Mouse (Mus musculus) spleen, adult 2 months (tissue): ENCODE measurements around the gene Clcf1. TPM values are rescaled to one million over a fixed set of nuclear protein-coding genes. Genes with fewer than 3 reads are reported as not detected.

ENCODE experiments used
- DNase-seq, 2 experiments: peaks; one replicate each; pipeline versions ENCODE4 v3.0.0 to v3.0.0-alpha.2; 2012 to 2021; ENCODE audit warnings: low spot score in 2 of 2, low read depth in 1 of 2
- H3K27ac ChIP-seq: fragments of 200-500 bp; 2 replicates; pipeline ENCODE4 v1.5.1; 2012; ENCODE audit warnings: low read length, inconsistent platforms; ENCODE audit not compliant: insufficient read depth
- H3K27me3 ChIP-seq: fragments of 200-500 bp; 2 replicates; pipeline ENCODE4 v1.6.1; 2012; ENCODE audit warnings: mild to moderate bottlenecking, moderate library complexity, low read length, inconsistent platforms; ENCODE audit not compliant: control insufficient read depth, insufficient read depth
- H3K36me3 ChIP-seq: fragments of 200-500 bp; 2 replicates; pipeline ENCODE4 v1.6.1; 2012; ENCODE audit warnings: mild to moderate bottlenecking, low read length, inconsistent platforms; ENCODE audit not compliant: control insufficient read depth, insufficient read depth
- H3K4me1 ChIP-seq: fragments of 200-500 bp; 2 replicates; pipeline ENCODE4 v1.6.1; 2011; ENCODE audit warnings: inconsistent platforms; ENCODE audit not compliant: control insufficient read depth, insufficient read depth, insufficient read length
- H3K4me3 ChIP-seq: fragments of 200-500 bp; 2 replicates; pipeline ENCODE4 v1.5.1; 2011; ENCODE audit warnings: mild to moderate bottlenecking, inconsistent platforms; ENCODE audit not compliant: insufficient read depth, insufficient read length; ENCODE audit errors: extremely low read depth
- CTCF ChIP-seq: fragments of 200-500 bp; IDR thresholded peaks from 2 replicates; pipeline ENCODE4 v1.5.1; 2011; ENCODE audit warnings: mild to moderate bottlenecking, inconsistent platforms; ENCODE audit not compliant: insufficient read depth, insufficient read length, insufficient replicate concordance; ENCODE audit errors: extremely low read depth
- POLR2A ChIP-seq: fragments of 200-500 bp; IDR thresholded peaks from 2 replicates; pipeline ENCODE4 v1.6.1; 2011; ENCODE audit warnings: low read depth, low read length, inconsistent platforms
- WGBS: fragments of 180-500 bp; shearing (Covaris S2); methylation state at CpG from one replicate; pipeline ENCODE4 v1.1.7; 2018; 5-methylcytosine and 5-hydroxymethylcytosine counted together
- polyA plus RNA-seq: library from polyadenylated mRNA; depleted of rRNA; stranded (reverse); fragments of >200 nt; gene quantifications from 2 replicates; pipeline ENCODE4 v1.2.3, GENCODE M21; 2012

Gene Clcf1
- polyA plus RNA-seq, 1 experiment: 128 TPM

DNA sequence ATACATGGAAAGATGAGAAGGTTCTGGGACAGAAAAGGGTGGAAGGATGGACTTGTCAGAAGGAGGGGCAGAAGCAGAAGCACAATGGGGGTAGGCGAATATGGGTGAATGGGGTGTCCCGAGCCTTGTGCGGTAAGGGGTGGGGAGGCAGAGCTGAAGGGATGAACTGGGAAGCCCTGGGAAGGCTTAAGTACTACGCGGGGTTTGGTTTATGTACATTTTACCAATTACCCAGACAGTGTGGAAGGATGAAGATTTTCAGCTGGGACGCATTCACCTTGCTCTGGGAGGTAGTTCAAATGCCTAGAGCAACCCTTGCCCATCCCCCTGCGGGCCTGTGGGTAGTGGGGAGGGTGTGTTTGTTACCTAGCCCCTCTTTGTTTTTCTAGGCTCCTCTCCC is 11.9 kb upstream of the Clcf1 start:
- TF ChIP-seq CTCF (no peak), POLR2A (no peak)
- Histone ChIP-seq H3K36me3 (peaks cover 4% of the 10 kb centered on the region; the same call in 1 of the 2 replicates), H3K4me1 (peaks cover 33% of the 10 kb centered on the region), H3K27me3 (no peaks in the 10 kb centered on the region), H3K27ac (peak overlapping the region; percentile 88), H3K4me3 (peak overlapping the region; percentile 86)
- no peak for DNase-seq
- WGBS: 64% methylated on average over 7 of the region's 7 CpGs

DNA sequence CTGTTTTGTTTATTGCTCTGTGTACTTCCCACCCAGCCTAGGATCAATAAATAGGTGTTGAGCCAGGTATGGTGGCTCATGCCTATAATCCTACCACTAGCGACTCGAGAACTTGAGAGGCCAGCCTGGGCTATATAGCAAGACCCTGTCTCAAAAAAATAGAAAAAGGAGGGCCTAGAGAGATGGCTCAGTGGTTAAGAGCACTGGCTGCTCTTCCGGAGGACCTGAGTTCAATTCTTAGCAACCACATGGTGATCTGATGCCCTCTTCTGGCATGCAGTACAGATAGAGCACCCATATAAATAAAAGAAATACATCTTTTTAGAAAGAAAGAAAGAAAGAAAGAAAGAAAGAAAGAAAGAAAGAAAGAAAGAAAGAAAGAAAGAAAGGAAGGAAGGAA is 10.9 kb upstream of the Clcf1 start:
- TF ChIP-seq POLR2A (no peak), CTCF (no peak)
- no peak for DNase-seq
- peak overlapping the region; percentile 88 for H3K27ac ChIP-seq
- H3K4me3 ChIP-seq: no peak overlapping the region
- H3K36me3 ChIP-seq: peaks cover under 1% of the 10 kb centered on the region; the same call in 1 of the 2 replicates
- 23% methylated on average over 3 of the region's 3 CpGs for WGBS
- H3K4me1 ChIP-seq: peaks cover 33% of the 10 kb centered on the region
- no peaks in the 10 kb centered on the region for H3K27me3 ChIP-seq

DNA sequence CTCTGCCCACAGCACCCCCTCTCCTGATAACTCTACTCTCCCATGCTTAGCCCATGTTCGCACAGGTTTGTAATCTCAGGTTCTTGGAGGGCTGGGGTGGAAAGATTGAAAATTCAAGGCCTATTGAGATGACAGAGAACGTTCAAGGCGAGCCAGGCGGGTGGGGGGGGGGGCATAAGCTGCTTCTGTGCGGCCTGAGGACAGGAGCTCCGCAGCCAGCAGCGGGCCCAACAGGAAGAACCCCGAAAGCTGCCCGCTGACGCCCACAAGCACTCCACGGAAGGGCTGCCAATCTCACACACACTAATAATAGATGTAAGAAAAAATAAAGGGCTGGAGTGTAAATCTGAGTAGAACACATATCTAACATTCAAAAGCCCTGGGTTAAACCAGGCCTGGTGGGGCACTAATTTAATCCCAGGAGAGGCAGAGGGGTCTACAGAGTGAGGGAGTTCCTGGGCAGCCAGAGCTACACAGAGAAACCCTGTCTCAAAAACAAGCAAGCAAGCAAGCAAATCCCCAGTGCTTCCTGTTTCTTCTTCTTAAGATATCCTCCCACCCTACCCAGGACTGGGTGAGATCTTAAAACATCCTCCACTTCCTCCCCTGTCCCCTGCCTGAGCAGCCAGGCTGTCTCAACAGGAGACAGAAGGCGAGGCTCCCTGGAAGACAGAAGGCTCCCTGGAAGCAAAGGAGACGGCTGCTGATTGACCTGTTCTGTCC is 10.3 kb upstream of the Clcf1 start:
- no peaks in the 10 kb centered on the region for H3K27me3 ChIP-seq
- DNase-seq: peak in 1 of 2 experiments; percentile 61
- H3K4me3 ChIP-seq: peak overlapping the region; percentile 27; the same call in 1 of the 2 replicates
- no peaks in the 10 kb centered on the region; the same call in 1 of the 2 replicates for H3K36me3 ChIP-seq
- 7% methylated on average over 13 of the region's 13 CpGs for WGBS
- TF ChIP-seq CTCF (no peak), POLR2A (peak; percentile 65)
- peaks cover 35% of the 10 kb centered on the region for H3K4me1 ChIP-seq
- H3K27ac ChIP-seq: peak overlapping the region; percentile 88

DNA sequence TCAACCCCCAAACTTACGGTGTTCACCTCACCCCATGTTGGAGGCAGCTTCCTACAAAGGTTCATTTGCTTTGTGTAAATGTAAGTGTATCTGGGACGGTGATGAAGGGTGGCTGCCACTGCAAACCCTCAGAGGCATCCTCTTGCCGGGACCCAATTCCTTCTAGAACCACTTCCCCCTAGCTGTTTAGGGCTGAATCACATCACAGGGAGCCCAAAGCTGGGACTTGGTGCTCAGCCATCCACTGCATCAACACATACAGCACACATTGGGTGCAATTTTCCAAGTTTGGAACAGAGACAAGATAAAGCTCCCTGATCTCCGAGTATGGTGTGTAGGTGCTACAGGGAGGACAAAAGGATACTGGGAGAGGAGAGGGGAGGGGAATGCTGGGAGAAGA is 9.1 kb upstream of the Clcf1 start:
- peak overlapping the region; percentile 88 for H3K27ac ChIP-seq
- 55% methylated on average over 4 of the region's 4 CpGs for WGBS

DNA sequence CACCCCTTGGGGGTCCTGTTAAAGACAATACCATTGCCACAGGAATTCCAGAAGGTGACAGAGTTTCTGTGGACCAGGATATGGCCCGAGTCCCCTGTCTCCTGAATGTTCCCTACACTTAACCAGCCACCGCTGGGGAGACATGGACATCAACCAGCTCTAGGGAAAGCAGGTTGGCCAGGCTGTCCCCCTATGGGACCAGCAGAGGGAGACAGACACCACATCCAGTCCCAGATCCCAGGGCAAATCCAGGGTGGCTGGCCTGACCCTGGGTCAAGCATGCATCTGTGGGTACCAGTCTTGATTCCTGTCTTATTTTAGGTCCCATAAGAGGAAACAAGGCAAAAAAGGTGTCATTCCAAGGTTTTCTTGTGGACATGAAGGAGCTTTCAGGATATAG is 7.1 kb upstream of the Clcf1 start:
- DNase-seq: peak in 1 of 2 experiments; percentile 62
- WGBS: 7% methylated on average over 2 of the region's 2 CpGs
- Histone ChIP-seq H3K27me3 (no peaks in the 10 kb centered on the region), H3K4me1 (peaks cover 25% of the 10 kb centered on the region), H3K4me3 (no peak overlapping the region), H3K36me3 (no peaks in the 10 kb centered on the region), H3K27ac (no peak overlapping the region)
- TF ChIP-seq POLR2A (no peak), CTCF (peak; percentile 97)

More for the DNA sequence above, 9.1 kb upstream of the Clcf1 start:
- peak overlapping the region; percentile 27; the same call in 1 of the 2 replicates for H3K4me3 ChIP-seq
- DNase-seq: no peak
- no peaks in the 10 kb centered on the region; the same call in 1 of the 2 replicates for H3K36me3 ChIP-seq
- H3K27me3 ChIP-seq: no peaks in the 10 kb centered on the region
- TF ChIP-seq POLR2A (no peak), CTCF (no peak)
- H3K4me1 ChIP-seq: peaks cover 38% of the 10 kb centered on the region

DNA sequence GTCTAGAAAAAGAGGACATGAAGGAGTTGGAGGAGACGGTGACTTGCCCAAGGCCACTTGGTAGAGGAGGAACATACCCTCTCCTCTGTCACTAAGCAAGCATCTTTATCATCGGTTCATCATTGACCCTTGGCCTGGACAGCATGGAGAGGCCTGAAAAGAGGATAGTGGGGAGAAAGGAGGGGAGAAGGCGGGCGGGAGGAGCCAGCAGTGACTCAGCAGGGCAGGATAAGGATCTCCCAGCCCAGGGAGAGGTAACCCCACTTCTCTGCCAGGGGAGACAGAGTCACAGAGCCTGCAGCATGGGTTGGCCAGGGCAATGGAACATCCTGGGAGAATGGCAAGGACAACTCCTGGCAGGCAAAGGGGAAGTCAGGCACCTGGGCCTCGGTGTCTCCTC is 5.5 kb upstream of the Clcf1 start:
- no peaks in the 10 kb centered on the region for H3K36me3 ChIP-seq
- H3K27ac ChIP-seq: 0 out of 2 replicates have a peak overlapping the region, but pooled peaks have one; percentile 4
- peaks cover 23% of the 10 kb centered on the region for H3K4me1 ChIP-seq
- no peaks in the 10 kb centered on the region for H3K27me3 ChIP-seq
- no peak for DNase-seq
- no peak overlapping the region for H3K4me3 ChIP-seq
- TF ChIP-seq POLR2A (no peak), CTCF (no peak)
- 81% methylated on average over 5 of the region's 5 CpGs for WGBS
